Mouse (Mus musculus) neural tube, embryonic 14.5 days (tissue): Measurements from ENCODE around the gene Cited2. TPM values are rescaled to one million over a fixed set of nuclear protein-coding genes. Genes with fewer than 3 reads are reported as not detected.

Experiments
- ATAC-seq: fragments of 200-750 bp; cut with Nextera tagmentation; 2 replicates; pipeline ENCODE4 v1.8.0; 2017; ENCODE audit warnings: low read depth, mild to moderate bottlenecking, moderate TSS enrichment, moderate library complexity
- H3K27ac ChIP-seq: fragments of 300-500 bp; sonication (generic); 2 replicates; pipeline ENCODE4 v1.5.1; 2014; ENCODE audit warnings: low read depth, mild to moderate bottlenecking, control low read depth, low read length, moderate library complexity, mixed read lengths
- H3K27me3 ChIP-seq: fragments of 300-500 bp; sonication (generic); 2 replicates; pipeline ENCODE4 v1.6.1; 2014; ENCODE audit warnings: low read length; ENCODE audit not compliant: control insufficient read depth, insufficient read depth
- H3K36me3 ChIP-seq: fragments of 300-500 bp; sonication (generic); 2 replicates; pipeline ENCODE4 v1.6.1; 2014; ENCODE audit warnings: low read length, mixed read lengths; ENCODE audit not compliant: control insufficient read depth, insufficient read depth
- H3K4me1 ChIP-seq: fragments of 300-500 bp; sonication (generic); 2 replicates; pipeline ENCODE4 v1.6.1; 2014; ENCODE audit warnings: low read length; ENCODE audit not compliant: control insufficient read depth, insufficient read depth
- H3K4me2 ChIP-seq: fragments of 300-500 bp; sonication (generic); 2 replicates; pipeline ENCODE4 v1.6.1; 2014; ENCODE audit warnings: mild to moderate bottlenecking, low read depth, low read length, control low read depth
- H3K4me3 ChIP-seq: fragments of 300-500 bp; sonication (generic); 2 replicates; pipeline ENCODE4 v1.5.1; 2014; ENCODE audit warnings: low read depth, low read length, control low read depth, mixed read lengths
- H3K9ac ChIP-seq: fragments of 300-500 bp; sonication (generic); replicated peaks from 2 replicates; pipeline ENCODE4 v1.6.1; 2014; ENCODE audit warnings: low read depth, mild to moderate bottlenecking, control low read depth, low read length, mixed read lengths
- H3K9me3 ChIP-seq: fragments of 300-500 bp; sonication (generic); 2 replicates; pipeline ENCODE4 v1.6.1; 2016; ENCODE audit warnings: low read length; ENCODE audit not compliant: control insufficient read depth
- WGBS: fragments of 180-500 bp; shearing (Covaris S2); extraction: QIAGEN DNeasy Blood & Tissue Kit; methylation state at CpG from one replicate; pipeline ENCODE4 v1.1.7; 2014; 5-methylcytosine and 5-hydroxymethylcytosine counted together
- polyA plus RNA-seq: library from polyadenylated mRNA; unstranded; fragments of >200 nt; fragmentation: Nextera tagmentation; extraction: Ambion mirVana; gene quantifications from 2 replicates; pipeline ENCODE4 v1.2.1, GENCODE M21; 2014

The Cited2 gene
- polyA plus RNA-seq, 1 experiment from 2014 or later = 89.7 TPM

- Histone ChIP-seq H3K4me2 (no peak overlapping the region), H3K27ac (no peak overlapping the region), H3K9ac (no peak overlapping the region), H3K9me3 (no peaks in the 10 kb centered on the region), H3K36me3 (no peaks in the 10 kb centered on the region), H3K27me3 (no peaks in the 10 kb centered on the region), H3K4me3 (no peak overlapping the region), H3K4me1 (no peaks in the 10 kb centered on the region)
- 97% methylated on average over 1 of the region's 1 CpGs for WGBS
- no peak for ATAC-seq
Measured at GRCm38 (mm10) chr10:17761652-17762051, 38.6 kb downstream of the Cited2 start.

- Histone ChIP-seq H3K4me2 (no peak overlapping the region), H3K27ac (no peak overlapping the region), H3K4me3 (no peak overlapping the region), H3K27me3 (no peaks in the 10 kb centered on the region), H3K9ac (no peak overlapping the region), H3K36me3 (no peaks in the 10 kb centered on the region), H3K4me1 (no peaks in the 10 kb centered on the region), H3K9me3 (no peaks in the 10 kb centered on the region)
- 98% methylated on average over 8 of the region's 8 CpGs for WGBS
- ATAC-seq = no peak
Measured at GRCm38 (mm10) chr10:17762946-17763345, 39.9 kb downstream of the Cited2 start.

GRCm38 (mm10) chr10:17769856-17770255 lies 46.8 kb downstream of the Cited2 start:
- ATAC-seq = no peak

GRCm38 (mm10) chr10:17772364-17772763 lies 49.3 kb downstream of the Cited2 start:
- no peak for ATAC-seq

More at GRCm38 (mm10) chr10:17769856-17770255, 46.8 kb downstream of the Cited2 start:
- H3K4me2 ChIP-seq = no peak overlapping the region
- no peak overlapping the region for H3K4me3 ChIP-seq
- no peaks in the 10 kb centered on the region for H3K36me3 ChIP-seq
- H3K9ac ChIP-seq = no peak overlapping the region
- H3K27ac ChIP-seq = no peak overlapping the region
- WGBS = 82% methylated on average over 5 of the region's 5 CpGs
- no peaks in the 10 kb centered on the region for H3K9me3 ChIP-seq
- H3K4me1 ChIP-seq = no peaks in the 10 kb centered on the region
- H3K27me3 ChIP-seq = no peaks in the 10 kb centered on the region

GRCm38 (mm10) chr10:17774366-17774765 lies 51.3 kb downstream of the Cited2 start:
- Histone ChIP-seq H3K4me2 (no peak overlapping the region), H3K27ac (no peak overlapping the region), H3K4me3 (no peak overlapping the region), H3K9me3 (no peaks in the 10 kb centered on the region), H3K4me1 (no peaks in the 10 kb centered on the region), H3K9ac (no peak overlapping the region), H3K36me3 (no peaks in the 10 kb centered on the region), H3K27me3 (no peaks in the 10 kb centered on the region)
- WGBS = 94% methylated on average over 3 of the region's 3 CpGs
- ATAC-seq = no peak

More at GRCm38 (mm10) chr10:17772364-17772763, 49.3 kb downstream of the Cited2 start:
- Histone ChIP-seq H3K4me1 (no peaks in the 10 kb centered on the region), H3K4me3 (no peak overlapping the region), H3K9me3 (no peaks in the 10 kb centered on the region), H3K36me3 (no peaks in the 10 kb centered on the region), H3K9ac (no peak overlapping the region), H3K4me2 (no peak overlapping the region), H3K27ac (no peak overlapping the region), H3K27me3 (no peaks in the 10 kb centered on the region)
- 87% methylated on average over 10 of the region's 10 CpGs for WGBS

GRCm38 (mm10) chr10:17775079-17775478 lies 52.1 kb downstream of the Cited2 start:
- Histone ChIP-seq H3K27ac (no peak overlapping the region), H3K4me1 (no peaks in the 10 kb centered on the region), H3K36me3 (no peaks in the 10 kb centered on the region), H3K9ac (no peak overlapping the region), H3K9me3 (no peaks in the 10 kb centered on the region), H3K4me2 (no peak overlapping the region), H3K27me3 (no peaks in the 10 kb centered on the region), H3K4me3 (no peak overlapping the region)
- no peak for ATAC-seq
- WGBS = 86% methylated on average over 4 of the region's 4 CpGs

Other genes with a start within 250 kb of the Cited2 start
- 1.3 and 1.7 TPM in 2 replicates for gene Txlnb, start 73.0 kb downstream of the Cited2 start, polyA plus RNA-seq
- 8.5 and 8.6 TPM in 2 replicates for gene Heca, start 224.8 kb downstream of the Cited2 start, polyA plus RNA-seq